Mouse (Mus musculus): Measurements from ENCODE around the gene Plxnb1.
A peak's percentile ranks its signal among the peaks of the same experiment; 100 is the strongest.

Gene Plxnb1

GRCm38 (mm10) chr9:109068095-109068735 lies 27.0 kb upstream of the Plxnb1 start:
- DNase-seq, result no peak

- DNase-seq, result peak; percentile 94 to 96
Observed at GRCm38 (mm10) chr9:109073661-109074573, 21.3 kb upstream of the Plxnb1 start, which contains the start of gene Atrip. Gene Atrip, minus strand, starts transcription at chr9:109074124.

GRCm38 (mm10) chr9:109080516-109080915 lies 14.7 kb upstream of the Plxnb1 start:
- DNase-seq, result no peak

- DNase-seq, result no peak
Observed at GRCm38 (mm10) chr9:109081749-109082123, 13.5 kb upstream of the Plxnb1 start.

GRCm38 (mm10) chr9:109082124-109082800 lies 12.9 kb upstream of the Plxnb1 start, which contains the start of the genes Ccdc51 and Tma7:
Gene Ccdc51, plus strand, starts transcription at chr9:109082493.
Gene Tma7, minus strand, starts transcription at chr9:109082587.
- peak; percentile 86 to 89 for DNase-seq

GRCm38 (mm10) chr9:109084922-109085321 lies 10.3 kb upstream of the Plxnb1 start:
- DNase-seq, result no peak

- peak; percentile 67 to 75 for DNase-seq
Observed at GRCm38 (mm10) chr9:109087987-109088386, 7.2 kb upstream of the Plxnb1 start.

GRCm38 (mm10) chr9:109090446-109090845 lies 4.7 kb upstream of the Plxnb1 start:
- DNase-seq, result no peak

GRCm38 (mm10) chr9:109091802-109092201 lies 3.4 kb upstream of the Plxnb1 start:
- no peak for DNase-seq

GRCm38 (mm10) chr9:109092799-109093198 lies 2.4 kb upstream of the Plxnb1 start:
- no peak for DNase-seq

- peak in 1 of 2 experiments; percentile 45 for DNase-seq
Observed at GRCm38 (mm10) chr9:109093786-109094552, 1.2 kb upstream of the Plxnb1 start.

- no peak for DNase-seq
Observed at GRCm38 (mm10) chr9:109094553-109095136, 544 bp upstream of the Plxnb1 start.

- peak in 1 of 2 experiments; percentile 11 for DNase-seq
Observed at GRCm38 (mm10) chr9:109096251-109096661, 1.1 kb downstream of the Plxnb1 start.

- DNase-seq, result no peak
Observed at GRCm38 (mm10) chr9:109096856-109097255, 1.7 kb downstream of the Plxnb1 start.

GRCm38 (mm10) chr9:109097291-109097690 lies 2.1 kb downstream of the Plxnb1 start:
- DNase-seq, result no peak

- peak; percentile 52 to 66 for DNase-seq
Observed at GRCm38 (mm10) chr9:109097831-109098230, 2.6 kb downstream of the Plxnb1 start.

GRCm38 (mm10) chr9:109098366-109098765 lies 3.2 kb downstream of the Plxnb1 start:
- DNase-seq, result no peak

- peak in 1 of 2 experiments; percentile 44 for DNase-seq
Observed at GRCm38 (mm10) chr9:109098969-109099368, 3.8 kb downstream of the Plxnb1 start.

- DNase-seq, result no peak
Observed at GRCm38 (mm10) chr9:109100307-109100928, 5.2 kb downstream of the Plxnb1 start.

GRCm38 (mm10) chr9:109101933-109102445 lies 6.8 kb downstream of the Plxnb1 start:
- DNase-seq, result no peak

- DNase-seq, result no peak
Observed at GRCm38 (mm10) chr9:109102541-109102940, 7.4 kb downstream of the Plxnb1 start.

All from cerebellum, postnatal 14 days (tissue).